Mouse (Mus musculus) embryonic fibroblast, embryonic 13.5 days (primary cell): ENCODE results near the gene Bgn.

Source experiments
- CTCF ChIP-seq: IDR thresholded peaks from 2 replicates; pipeline ENCODE4 v1.5.1; 2011; ENCODE audit warnings: mild to moderate bottlenecking, control low read depth, low read length, moderate library complexity, borderline replicate concordance; ENCODE audit not compliant: insufficient read depth
- POLR2A ChIP-seq: IDR thresholded peaks from 2 replicates; pipeline ENCODE4 v1.6.1; 2011; ENCODE audit warnings: low read depth, mild to moderate bottlenecking, control low read depth, low read length, moderate library complexity

- TF ChIP-seq POLR2A: no peak
- no peak for TF ChIP-seq CTCF
Measured at GRCm38 (mm10) chrX:73509209-73509608, 25.8 kb downstream of the Bgn start.
